Mouse (Mus musculus) thymus, postnatal 0 days (tissue): ENCODE measurements around the gene Plin3. TPM values are rescaled to one million over a fixed set of nuclear protein-coding genes. Genes with fewer than 3 reads are reported as not detected.
A peak's percentile ranks its signal among the peaks of the same experiment; 100 is the strongest.
"Not testable (repeated sequence)": the region's sequence is repeated elsewhere in the genome, so short reads cannot be mapped to it uniquely, and the experiment has no call there.

Experiments
- DNase-seq: peaks from one replicate; pipeline ENCODE4 v3.0.0-alpha.2; 2015; ENCODE audit warnings: low spot score
- polyA plus RNA-seq: library from polyadenylated mRNA; unstranded; fragments of >200 nt; fragmentation: Nextera tagmentation; extraction: Ambion mirVana; gene quantifications from 2 replicates; pipeline ENCODE4 v1.2.1, GENCODE M21; 2015

Plin3 gene
- polyA plus RNA-seq, 1 experiment from 2014 or later: 59.5 TPM

- no peak for DNase-seq
Observed at GRCm38 (mm10) chr17:56275842-56276480, 16.7 kb downstream of the Plin3 start.

GRCm38 (mm10) chr17:56273986-56274385 lies 18.7 kb downstream of the Plin3 start:
- no peak for DNase-seq

- DNase-seq: no peak
Observed at GRCm38 (mm10) chr17:56273482-56273881, 19.2 kb downstream of the Plin3 start.

- no peak for DNase-seq
Observed at GRCm38 (mm10) chr17:56272644-56273043, 20.0 kb downstream of the Plin3 start.

- DNase-seq: no peak
Observed at GRCm38 (mm10) chr17:56271609-56272253, 20.9 kb downstream of the Plin3 start.

GRCm38 (mm10) chr17:56269741-56270140 lies 22.9 kb downstream of the Plin3 start:
- no peak for DNase-seq

GRCm38 (mm10) chr17:56269153-56269630 lies 23.5 kb downstream of the Plin3 start:
- DNase-seq: peak; percentile 88

GRCm38 (mm10) chr17:56266271-56266670 lies 26.4 kb downstream of the Plin3 start:
- DNase-seq: no peak

GRCm38 (mm10) chr17:56265869-56266268 lies 26.8 kb downstream of the Plin3 start:
- no peak for DNase-seq

GRCm38 (mm10) chr17:56265011-56265410 lies 27.7 kb downstream of the Plin3 start:
- DNase-seq: no peak

- peak; percentile 79 for DNase-seq
Observed at GRCm38 (mm10) chr17:56264020-56264419, 28.7 kb downstream of the Plin3 start.

GRCm38 (mm10) chr17:56262645-56263094 lies 30.0 kb downstream of the Plin3 start:
- no peak for DNase-seq

GRCm38 (mm10) chr17:56261166-56261565 lies 31.5 kb downstream of the Plin3 start:
- DNase-seq: no peak

GRCm38 (mm10) chr17:56259301-56260037 lies 33.2 kb downstream of the Plin3 start:
- no peak for DNase-seq

- DNase-seq: not testable (repeated sequence)
Observed at GRCm38 (mm10) chr17:56258812-56259211, 33.9 kb downstream of the Plin3 start.

GRCm38 (mm10) chr17:56258269-56258668 lies 34.4 kb downstream of the Plin3 start:
- not testable (repeated sequence) for DNase-seq

- DNase-seq: no peak
Observed at GRCm38 (mm10) chr17:56257181-56257894, 35.3 kb downstream of the Plin3 start.

GRCm38 (mm10) chr17:56256239-56256881 lies 36.3 kb downstream of the Plin3 start, which contains the start of gene Fem1a:
Gene Fem1a (plus strand): TSS chr17:56256810.
- DNase-seq: peak; percentile 97

GRCm38 (mm10) chr17:56255863-56256238 lies 36.8 kb downstream of the Plin3 start:
- DNase-seq: peak; percentile 99

GRCm38 (mm10) chr17:56255429-56255828 lies 37.2 kb downstream of the Plin3 start:
- peak; percentile 16 for DNase-seq

GRCm38 (mm10) chr17:56254695-56255094 lies 38.0 kb downstream of the Plin3 start:
- DNase-seq: no peak
